In the genomic region with DNA sequence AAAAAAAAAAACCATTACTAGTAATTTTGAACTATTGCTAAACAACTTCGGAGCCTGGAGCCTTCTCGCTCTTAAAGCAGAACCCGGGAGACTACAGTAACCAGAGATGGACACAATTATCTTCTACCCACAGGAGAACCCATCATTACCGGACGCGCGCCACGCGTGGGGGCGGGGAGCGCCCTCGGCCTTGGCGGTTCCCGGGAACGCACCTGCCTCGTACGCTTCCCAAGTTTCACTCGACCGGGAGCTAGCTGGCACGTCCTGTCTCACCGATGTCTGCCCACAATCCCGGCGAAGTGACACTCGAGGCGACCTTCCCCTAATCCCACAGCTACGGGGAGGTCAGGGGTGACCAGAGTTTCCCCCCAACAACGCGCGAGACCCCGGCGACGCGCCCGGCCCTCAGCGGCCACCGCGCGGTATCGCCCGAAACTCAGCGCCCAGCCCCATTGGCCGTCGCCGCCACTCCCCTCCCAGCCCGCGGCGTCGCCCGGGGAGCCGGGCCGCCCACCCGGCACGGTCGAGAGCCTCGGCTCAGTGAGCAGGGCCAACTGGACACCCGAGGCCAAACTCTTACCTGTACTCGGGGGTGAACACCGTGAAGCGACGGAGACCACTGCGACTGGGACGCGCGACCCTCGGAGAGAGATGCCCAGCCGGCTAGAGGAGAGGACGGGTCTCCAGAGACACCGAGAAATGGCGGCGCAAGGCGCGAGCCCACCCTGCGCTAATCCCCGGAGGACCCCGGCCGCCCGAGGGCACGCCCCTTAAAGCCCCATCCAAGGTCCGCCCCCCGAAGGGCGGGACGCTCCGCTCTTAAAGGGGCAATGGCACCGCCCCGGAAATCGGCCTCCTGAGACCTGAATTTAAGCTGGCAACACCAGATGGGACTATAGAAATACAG, we compare ENCODE assay signal across 8 mouse cellular contexts. TPM values are rescaled to one million over a fixed set of nuclear protein-coding genes. Genes with fewer than 3 reads are reported as not detected.
A peak's percentile ranks its signal among the peaks of the same experiment; 100 is the strongest.
DNase-seq lines count a peak whose midpoint lies in the region; ATAC-seq lines count a peak whose summit lies in the region.

A gene (minus strand): TSS at position 796 of the 907 bp plus-strand sequence.

- ATAC-seq in embryonic facial prominence, embryonic 12.5 days (ENCODE audit: insufficient number of reproducible peaks, insufficient read depth, low FRiP score, low TSS enrichment), result peak; percentile 90
- peak; percentile 91 for ATAC-seq in limb, embryonic 11.5 days (ENCODE audit: insufficient number of reproducible peaks, low FRiP score, low TSS enrichment, low read depth)
- ATAC-seq in midbrain, embryonic 13.5 days, result peak; percentile 96

- H3K9ac ChIP-seq in embryonic facial prominence, embryonic 12.5 days, result peak within 1 kb of the TSS; percentile 60
- peak within 1 kb of the TSS; percentile 65 for H3K9ac ChIP-seq in limb, embryonic 11.5 days (ENCODE audit: low read length)
- H3K9ac ChIP-seq in midbrain, embryonic 13.5 days (replicated peaks), result peak within 1 kb of the TSS; percentile 75

- H3K4me2 ChIP-seq in embryonic facial prominence, embryonic 12.5 days (replicated peaks), result peak within 1 kb of the TSS; percentile 86
- H3K4me2 ChIP-seq in limb, embryonic 11.5 days (ENCODE audit: low read depth, severe bottlenecking), result peak within 1 kb of the TSS; percentile 76
- peak within 1 kb of the TSS; percentile 78 for H3K4me2 ChIP-seq in midbrain, embryonic 13.5 days (replicated peaks)

- H3K27me3 ChIP-seq in embryonic facial prominence, embryonic 12.5 days, result no peaks in the 10 kb centered on the region
- H3K27me3 ChIP-seq in limb, embryonic 11.5 days (ENCODE audit: control insufficient read depth, insufficient read depth, low read length), result no peaks in the 10 kb centered on the region
- H3K27me3 ChIP-seq in midbrain, embryonic 13.5 days, result no peaks in the 10 kb centered on the region

- H3K27ac ChIP-seq in embryonic facial prominence, embryonic 12.5 days, result peak within 1 kb of the TSS; percentile 76
- H3K27ac ChIP-seq in limb, embryonic 11.5 days (replicated peaks; ENCODE audit: low read depth, low read length), result peak within 1 kb of the TSS; percentile 64; the same call in 1 of the 2 replicates
- peak within 1 kb of the TSS; percentile 74 for H3K27ac ChIP-seq in midbrain, embryonic 13.5 days

- H3K36me3 ChIP-seq in embryonic facial prominence, embryonic 12.5 days, result no peaks in the 10 kb centered on the region; the same call in 1 of the 2 replicates
- no peaks in the 10 kb centered on the region for H3K36me3 ChIP-seq in limb, embryonic 11.5 days (ENCODE audit: control insufficient read depth, insufficient read depth, low read length)
- H3K36me3 ChIP-seq in midbrain, embryonic 13.5 days, result no peaks in the 10 kb centered on the region

- under 1% methylated on average over 72 of the region's 86 CpGs for WGBS in embryonic facial prominence, embryonic 12.5 days
- WGBS in limb, embryonic 11.5 days, result under 1% methylated on average over 86 of the region's 86 CpGs
- WGBS in midbrain, embryonic 13.5 days, result under 1% methylated on average over 86 of the region's 86 CpGs

- H3K9me3 ChIP-seq in embryonic facial prominence, embryonic 12.5 days, result no peaks in the 10 kb centered on the region
- no peaks in the 10 kb centered on the region for H3K9me3 ChIP-seq in limb, embryonic 11.5 days (ENCODE audit: control insufficient read depth, low read length)
- no peaks in the 10 kb centered on the region for H3K9me3 ChIP-seq in midbrain, embryonic 13.5 days

- peak; percentile 81 for DNase-seq in 3T3-L1 (ENCODE audit: low read depth, low spot score)
- peak; percentile 88 to 92 for DNase-seq in adrenal gland, postnatal 36 days
- peak; percentile 87 to 91 for DNase-seq in heart, adult 18-20 months
- DNase-seq in kidney, adult 18-20 months, result peak; percentile 92
- peak; percentile 90 for DNase-seq in limb, embryonic 11.5 days (ENCODE audit: low spot score)
- peak; percentile 50 for DNase-seq in spleen, adult 12 weeks (ENCODE audit: low spot score)

- H3K4me1 ChIP-seq in embryonic facial prominence, embryonic 12.5 days, result no peaks in the 10 kb centered on the region; the same call in 1 of the 2 replicates
- H3K4me1 ChIP-seq in limb, embryonic 11.5 days (ENCODE audit: control insufficient read depth, insufficient read depth, low read length), result no peaks in the 10 kb centered on the region
- peaks cover 18% of the 10 kb centered on the region for H3K4me1 ChIP-seq in midbrain, embryonic 13.5 days (replicated peaks)

- H3K4me3 ChIP-seq in embryonic facial prominence, embryonic 12.5 days, result peak within 1 kb of the TSS; percentile 85
- H3K4me3 ChIP-seq in limb, embryonic 11.5 days (ENCODE audit: low read depth, low read length), result peak within 1 kb of the TSS; percentile 67
- peak within 1 kb of the TSS; percentile 85 for H3K4me3 ChIP-seq in midbrain, embryonic 13.5 days (replicated peaks)

RNA-seq across cellular contexts. Expression of the gene that starts here (rescaled TPM):
- 10 to 100 TPM in 1 of 2 experiments, 1 to 10 TPM in 1; 9.1 to 11.9 TPM for total RNA-seq in adrenal gland, postnatal 36 days (2021)
- 17.6 and 19.7 TPM in 2 replicates for polyA plus RNA-seq in embryonic facial prominence, embryonic 12.5 days (2016; fragmentation: Nextera tagmentation; extraction: Ambion mirVana)
- 1 to 10 TPM; 5.3 to 6.7 TPM for total RNA-seq in heart, adult 18-20 months (2021)
- 19.6 and 22.2 TPM in 2 replicates for polyA plus RNA-seq in limb, embryonic 11.5 days (2014; fragmentation: Nextera tagmentation; extraction: Ambion mirVana)
- polyA plus RNA-seq in midbrain, embryonic 13.5 days (2015; fragmentation: Nextera tagmentation; extraction: Ambion mirVana), result 24.2 and 25.4 TPM in 2 replicates

Comparison
In these comparisons a context has a peak if more than half of its experiments do, and no peak if none do; other contexts are left out.
1. Peak in every context shown above with its lines: DNase-seq, ATAC-seq, H3K4me3 ChIP-seq and H3K27ac ChIP-seq.